Mouse (Mus musculus) ES-Bruce4 (cell line): ENCODE measurements at regions not wholly inside any gene's neighbourhood (a gene's known extent, or its start where the extent isn't known, plus 50 kb on each side); places are given as distances from the start of the nearest gene placed in this dataset.
"Not testable (repeated sequence)": the region's sequence is repeated elsewhere in the genome, so short reads cannot be mapped to it uniquely, and the experiment has no call there.

Experiments
- CTCF ChIP-seq: IDR thresholded peaks from one replicate; pipeline ENCODE4 v1.8.1; 2011; ENCODE audit warnings: low read depth, low read length
- POLR2A ChIP-seq: IDR thresholded peaks from one replicate; pipeline ENCODE4 v1.8.1; 2011; ENCODE audit warnings: low read length; ENCODE audit not compliant: insufficient read depth

DNA sequence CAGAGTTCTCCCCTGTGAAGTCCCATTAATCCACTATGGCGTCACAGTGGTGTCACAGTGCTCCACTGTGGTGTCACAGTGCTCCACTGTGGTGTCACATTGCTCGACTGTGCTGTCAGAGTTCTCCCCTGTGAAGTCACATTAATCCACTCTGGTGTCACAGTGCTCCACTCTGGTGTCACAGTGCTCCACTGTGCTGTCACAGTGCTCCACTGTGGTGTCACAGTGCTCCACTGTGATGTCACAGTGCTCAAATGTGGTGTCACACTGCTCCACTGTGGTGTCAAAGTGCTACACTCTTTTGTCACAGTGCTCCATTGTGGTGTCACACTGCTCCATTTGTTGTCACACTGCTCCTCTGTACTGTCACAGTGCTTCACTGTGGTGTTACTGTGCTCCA lies 85.0 kb upstream of the Scaf8 start:
- TF ChIP-seq CTCF, POLR2A: not testable (repeated sequence)
